Mouse (Mus musculus): ENCODE data around the gene Gm5615.

Gm5615 gene

DNA sequence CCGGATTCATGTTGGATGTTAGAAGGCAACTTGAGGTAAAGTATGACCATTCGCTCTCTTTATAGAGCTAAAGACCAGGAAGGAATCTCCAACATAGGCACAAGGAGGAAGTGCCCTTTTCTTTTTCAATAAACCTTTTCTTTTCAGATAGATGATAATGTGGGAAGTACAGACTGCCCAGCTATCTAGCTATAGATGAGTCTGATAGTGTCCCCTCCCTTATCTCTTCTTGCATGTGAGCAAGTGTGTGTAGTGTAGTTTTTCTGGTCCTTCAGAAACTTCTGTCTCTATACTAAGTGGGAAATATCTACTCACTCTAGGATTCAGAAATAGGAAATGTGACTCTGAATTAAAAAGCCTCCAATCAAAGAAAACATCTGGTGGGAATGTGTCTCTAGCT is at the start of gene Gm5615:
TSS of gene Gm5615 (minus strand) at position 101 of the 400 bp plus-strand sequence.
- DNase-seq (ENCODE audit: low read depth, low spot score): no peak

- DNase-seq (ENCODE audit: low read depth, low spot score): no peak
Measured at GRCm38 (mm10) chr9:36582535-36582934, 40.8 kb upstream of the Gm5615 start, which contains the start of gene Gm17689. Gene Gm17689 (minus strand): TSS chr9:36582635.

DNA sequence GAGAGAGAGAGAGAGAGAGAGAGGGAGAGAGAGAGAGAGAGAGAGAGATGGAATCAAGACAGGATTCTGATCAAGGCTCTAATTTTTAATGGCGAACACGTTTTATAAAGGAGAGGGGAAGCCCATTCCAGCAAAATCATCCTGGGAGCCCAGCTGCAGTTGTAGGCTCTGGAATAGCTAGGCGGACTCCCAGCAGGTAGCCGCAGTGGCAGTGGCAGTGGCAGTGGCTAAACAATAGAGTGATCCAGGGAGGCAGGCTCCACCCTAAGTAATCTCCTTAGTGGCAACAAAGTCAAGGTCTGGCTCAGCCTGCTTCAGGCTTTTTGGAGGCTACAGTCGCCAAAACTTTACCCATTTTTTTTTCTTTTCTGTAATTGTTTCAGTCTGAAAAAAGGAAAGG is 37.6 kb downstream of the Gm5615 start:
- no peak for DNase-seq (ENCODE audit: low read depth, low spot score)

GRCm38 (mm10) chr9:36495824-36496223 is 45.9 kb downstream of the Gm5615 start:
- no peak for DNase-seq (ENCODE audit: low read depth, low spot score)

GRCm38 (mm10) chr9:36494501-36495220 is 47.1 kb downstream of the Gm5615 start:
- no peak for DNase-seq (ENCODE audit: low read depth, low spot score)
